Mouse (Mus musculus): ENCODE measurements around the gene Mtor. TPM values are rescaled to one million over a fixed set of nuclear protein-coding genes. Genes with fewer than 3 reads are reported as not detected.

Gene Mtor
- polyA plus RNA-seq, 1 experiment from 2014 or later: 12.7 TPM

DNA sequence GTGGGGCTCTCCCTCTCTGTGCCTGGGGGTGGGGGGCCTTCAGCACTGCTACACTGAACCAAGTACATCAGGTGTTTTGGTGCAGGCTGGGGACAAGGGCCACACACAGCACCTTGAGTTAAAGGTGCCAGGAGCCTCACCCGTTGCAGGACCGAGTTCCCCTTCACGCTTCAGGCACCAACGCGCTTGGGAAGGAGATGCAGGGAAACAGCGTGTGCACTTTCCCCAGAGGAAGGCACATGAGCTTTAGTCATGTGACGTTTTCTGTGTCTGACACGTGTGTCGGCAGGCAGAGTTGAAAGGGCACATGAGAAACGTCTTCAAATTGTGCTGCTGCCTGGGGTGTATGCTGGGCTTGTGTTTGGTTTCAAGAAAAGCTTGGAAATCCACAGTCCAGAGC is 20.0 kb downstream of the Mtor start:
- no peak overlapping the region for H3K4me2 ChIP-seq
- 90% methylated on average over 10 of the region's 10 CpGs for WGBS

DNA sequence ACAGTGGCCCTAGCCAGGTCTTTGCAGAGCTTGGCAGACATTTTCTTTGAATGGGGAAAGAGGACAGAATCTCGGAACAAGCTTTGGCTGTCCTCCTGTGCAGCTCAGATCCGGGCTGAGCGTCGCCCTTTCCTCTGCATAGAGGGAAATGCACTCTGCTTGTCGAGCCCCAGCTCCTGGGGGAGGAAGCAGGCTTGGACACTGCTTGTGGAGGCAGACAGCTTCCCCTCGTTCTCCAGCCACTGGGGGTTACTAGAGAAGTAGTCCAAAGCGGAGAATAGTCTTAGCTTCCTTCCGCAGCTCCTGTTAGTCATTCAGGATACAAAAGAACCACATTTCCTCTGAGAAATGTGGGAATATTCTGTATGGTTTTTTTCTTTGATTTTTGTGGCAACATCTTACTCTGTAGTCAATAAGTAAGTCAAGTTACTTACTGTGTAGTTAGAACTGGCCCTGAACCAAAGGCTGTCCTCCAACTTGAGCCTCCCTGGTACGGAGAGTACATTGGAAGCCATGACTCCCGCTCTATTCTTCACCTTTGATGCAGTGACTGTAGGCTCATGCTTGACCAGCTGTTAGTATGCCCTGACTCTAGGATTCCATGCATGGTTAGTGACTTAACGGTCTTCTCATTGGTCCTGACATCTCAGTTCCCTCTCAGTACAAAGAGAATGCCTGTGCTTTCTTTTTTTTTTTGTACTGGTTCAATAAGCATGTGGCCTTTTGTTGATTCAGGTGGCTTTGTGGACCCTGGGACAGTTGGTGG is 21.3 kb downstream of the Mtor start:
- 86% methylated on average over 11 of the region's 11 CpGs for WGBS
- ATAC-seq (replicated peaks; ENCODE audit: insufficient number of reproducible peaks, insufficient read depth, low FRiP score, low read depth): no peak
- Histone ChIP-seq H3K4me1 (replicated peaks) (no peaks in the 10 kb centered on the region), H3K9me3 (replicated peaks) (no peaks in the 10 kb centered on the region), H3K4me3 (no peak overlapping the region), H3K27me3 (no peaks in the 10 kb centered on the region), H3K36me3 (peaks cover 81% of the 10 kb centered on the region), H3K27ac (no peak overlapping the region), H3K4me2 (no peak overlapping the region), H3K9ac (no peak overlapping the region)

More for the DNA sequence above, 20.0 kb downstream of the Mtor start:
- Histone ChIP-seq H3K4me1 (replicated peaks) (no peaks in the 10 kb centered on the region), H3K4me3 (no peak overlapping the region), H3K9ac (no peak overlapping the region), H3K9me3 (replicated peaks) (no peaks in the 10 kb centered on the region), H3K27ac (no peak overlapping the region), H3K36me3 (peaks cover 93% of the 10 kb centered on the region), H3K27me3 (no peaks in the 10 kb centered on the region)
- no peak for ATAC-seq (replicated peaks; ENCODE audit: insufficient number of reproducible peaks, insufficient read depth, low FRiP score, low read depth)

DNA sequence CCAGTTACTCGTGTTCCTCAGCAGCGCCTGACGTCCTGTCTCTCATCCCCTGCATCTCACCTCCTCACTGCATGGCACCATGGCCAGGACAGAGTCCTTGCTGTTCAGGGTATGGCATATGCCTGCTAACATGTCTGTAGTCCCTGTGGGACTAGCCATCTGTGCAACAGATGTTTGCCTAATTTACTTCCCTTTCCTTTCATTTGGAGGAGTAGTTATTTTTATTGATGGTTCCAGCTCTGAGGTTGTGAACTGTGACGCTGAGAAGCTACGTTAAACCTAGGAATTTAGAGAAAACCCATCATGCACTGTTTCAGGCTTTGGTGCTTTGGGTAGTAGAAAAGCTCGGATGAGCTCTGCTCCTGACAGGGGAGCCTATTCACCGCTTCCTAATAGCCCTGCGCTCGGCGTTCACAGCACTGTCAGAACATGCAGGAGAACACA is 23.0 kb downstream of the Mtor start:
- Histone ChIP-seq H3K36me3 (peaks cover 78% of the 10 kb centered on the region), H3K4me3 (no peak overlapping the region), H3K9ac (no peak overlapping the region), H3K9me3 (replicated peaks) (no peaks in the 10 kb centered on the region), H3K27ac (no peak overlapping the region), H3K4me1 (replicated peaks) (no peaks in the 10 kb centered on the region), H3K4me2 (no peak overlapping the region), H3K27me3 (no peaks in the 10 kb centered on the region)
- 84% methylated on average over 10 of the region's 10 CpGs for whole genome bisulfite sequencing
- no peak for ATAC-seq (replicated peaks; ENCODE audit: insufficient number of reproducible peaks, insufficient read depth, low FRiP score, low read depth)

DNA sequence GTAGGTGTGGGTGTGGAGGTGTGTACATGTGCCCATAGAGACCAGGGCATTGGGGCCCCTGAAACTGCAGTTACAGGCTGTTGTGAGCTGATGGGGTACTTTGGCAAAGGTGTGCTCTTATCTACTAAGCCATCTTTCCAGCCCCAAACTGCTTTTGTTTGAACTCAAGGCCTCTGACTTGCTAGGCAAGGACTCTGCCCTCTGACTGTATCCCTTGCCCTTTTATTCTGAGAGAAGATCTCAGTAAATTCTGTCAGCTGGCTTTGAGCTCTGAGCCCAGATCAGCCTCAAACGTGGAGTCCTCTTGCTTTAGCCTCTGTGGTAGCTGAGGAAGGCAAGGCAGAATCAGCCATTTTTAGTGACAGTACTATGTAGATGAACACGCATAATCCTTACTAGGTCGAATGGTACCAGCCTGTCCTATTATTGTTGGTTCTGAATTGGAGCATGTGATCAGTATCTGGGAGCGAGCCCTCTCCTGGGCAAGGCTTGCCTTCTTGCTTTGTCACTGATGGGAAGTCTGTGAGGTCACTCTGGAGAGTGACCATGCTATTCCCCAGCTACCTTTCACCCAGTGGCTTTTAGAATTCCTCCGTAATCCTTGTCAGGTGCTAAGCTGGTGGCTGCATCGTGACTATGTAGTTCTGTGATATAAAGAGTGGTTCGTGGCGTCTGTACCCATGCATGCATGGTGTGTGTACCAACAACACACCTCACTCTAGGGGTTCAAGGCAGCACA is 24.2 kb downstream of the Mtor start:
- 88% methylated on average over 8 of the region's 8 CpGs for WGBS
- H3K9me3 ChIP-seq (replicated peaks): no peaks in the 10 kb centered on the region
- no peak overlapping the region for H3K4me3 ChIP-seq
- H3K27ac ChIP-seq: no peak overlapping the region
- no peak overlapping the region for H3K4me2 ChIP-seq
- H3K4me1 ChIP-seq (replicated peaks): no peaks in the 10 kb centered on the region
- peaks cover 80% of the 10 kb centered on the region for H3K36me3 ChIP-seq
- H3K9ac ChIP-seq: no peak overlapping the region
- no peaks in the 10 kb centered on the region for H3K27me3 ChIP-seq
- ATAC-seq (replicated peaks; ENCODE audit: insufficient number of reproducible peaks, insufficient read depth, low FRiP score, low read depth): no peak

DNA sequence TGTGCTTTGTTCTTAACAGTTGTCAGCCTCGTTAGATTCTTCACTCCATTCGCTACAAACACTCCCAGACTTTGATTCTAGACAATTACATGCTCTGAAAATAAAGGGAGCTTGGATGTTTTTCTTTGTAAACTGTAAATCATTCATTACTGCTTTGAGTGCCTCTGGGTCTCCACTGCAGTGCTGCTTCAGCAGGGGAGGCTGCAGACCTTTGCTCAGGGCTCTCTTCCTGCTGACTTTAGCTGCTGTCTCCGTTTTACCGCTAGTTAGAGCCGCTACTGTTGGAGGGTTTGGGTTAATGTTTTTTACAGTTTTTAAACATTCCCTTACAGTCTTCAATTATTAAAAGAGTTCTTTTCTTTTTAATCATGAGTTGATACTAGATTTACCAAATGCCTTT is 25.1 kb downstream of the Mtor start:
- ATAC-seq (replicated peaks; ENCODE audit: insufficient number of reproducible peaks, insufficient read depth, low FRiP score, low read depth): no peak
- Histone ChIP-seq H3K27me3 (no peaks in the 10 kb centered on the region), H3K36me3 (peaks cover 71% of the 10 kb centered on the region), H3K4me1 (replicated peaks) (no peaks in the 10 kb centered on the region), H3K4me2 (no peak overlapping the region), H3K4me3 (no peak overlapping the region), H3K9me3 (replicated peaks) (no peaks in the 10 kb centered on the region), H3K27ac (no peak overlapping the region), H3K9ac (no peak overlapping the region)
- 87% methylated on average over 5 of the region's 5 CpGs for WGBS

DNA sequence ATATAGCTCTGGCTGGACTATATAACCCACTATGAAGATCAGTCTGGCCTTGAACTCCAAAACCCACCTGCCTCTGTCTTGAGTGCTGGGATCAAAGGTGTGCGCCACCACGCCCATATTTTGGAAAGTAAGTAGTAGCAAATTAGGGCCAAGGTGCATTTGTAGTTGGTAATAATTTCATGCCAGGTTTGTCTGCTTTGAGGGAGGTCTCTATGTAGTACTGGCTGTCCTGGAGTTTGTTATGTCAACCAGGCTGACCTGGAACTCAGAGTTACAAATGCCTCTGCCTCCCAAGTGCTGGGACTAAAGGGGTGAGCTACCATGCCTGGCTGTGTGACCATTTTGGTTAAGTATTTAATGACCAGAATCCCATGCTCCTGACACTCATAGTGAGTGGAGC is 31.8 kb downstream of the Mtor start:
- no peaks in the 10 kb centered on the region for H3K27me3 ChIP-seq
- H3K9ac ChIP-seq: no peak overlapping the region
- H3K36me3 ChIP-seq: peaks cover 73% of the 10 kb centered on the region
- H3K9me3 ChIP-seq (replicated peaks): no peaks in the 10 kb centered on the region
- WGBS: 96% methylated on average over 2 of the region's 2 CpGs
- H3K27ac ChIP-seq: no peak overlapping the region
- no peaks in the 10 kb centered on the region for H3K4me1 ChIP-seq (replicated peaks)
- no peak overlapping the region for H3K4me2 ChIP-seq
- ATAC-seq (replicated peaks; ENCODE audit: insufficient number of reproducible peaks, insufficient read depth, low FRiP score, low read depth): no peak
- H3K4me3 ChIP-seq: no peak overlapping the region

DNA sequence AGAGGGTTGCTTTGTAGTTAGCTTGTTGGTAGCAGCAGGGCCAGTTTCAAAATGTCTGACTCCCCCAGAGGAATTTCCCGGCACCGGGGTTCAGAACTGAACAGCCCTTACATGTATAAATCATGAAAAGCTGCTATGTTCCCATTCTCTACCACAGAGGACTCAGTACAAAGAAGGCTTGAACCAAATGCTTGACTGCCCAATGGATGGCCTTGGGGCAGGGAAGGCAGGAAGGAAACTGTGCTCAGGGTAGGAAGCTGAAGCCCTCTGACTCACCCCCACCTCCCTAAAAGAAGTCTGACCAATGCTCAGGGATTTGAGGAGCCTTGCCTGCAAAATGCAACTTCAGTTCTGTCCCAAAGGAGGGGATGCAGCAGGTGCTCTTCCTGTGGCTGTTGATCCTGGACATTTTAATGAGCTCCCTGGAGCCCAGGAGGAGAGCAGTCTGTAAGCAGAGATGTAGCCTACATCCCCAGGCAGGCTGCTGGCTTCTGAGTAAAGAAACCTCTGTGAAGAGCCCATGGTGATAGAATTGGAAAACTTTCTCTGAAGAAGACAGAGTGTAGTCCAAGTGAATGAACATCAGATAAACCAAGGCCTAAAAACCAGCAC is 33.3 kb downstream of the Mtor start:
- peaks cover 73% of the 10 kb centered on the region for H3K36me3 ChIP-seq
- no peak overlapping the region for H3K4me2 ChIP-seq
- no peak for ATAC-seq (replicated peaks; ENCODE audit: insufficient number of reproducible peaks, insufficient read depth, low FRiP score, low read depth)
- H3K4me1 ChIP-seq (replicated peaks): no peaks in the 10 kb centered on the region
- no peak overlapping the region for H3K27ac ChIP-seq
- no peak overlapping the region for H3K4me3 ChIP-seq
- no peaks in the 10 kb centered on the region for H3K27me3 ChIP-seq
- H3K9me3 ChIP-seq (replicated peaks): no peaks in the 10 kb centered on the region
- WGBS: 88% methylated on average over 2 of the region's 2 CpGs
- H3K9ac ChIP-seq: no peak overlapping the region

DNA sequence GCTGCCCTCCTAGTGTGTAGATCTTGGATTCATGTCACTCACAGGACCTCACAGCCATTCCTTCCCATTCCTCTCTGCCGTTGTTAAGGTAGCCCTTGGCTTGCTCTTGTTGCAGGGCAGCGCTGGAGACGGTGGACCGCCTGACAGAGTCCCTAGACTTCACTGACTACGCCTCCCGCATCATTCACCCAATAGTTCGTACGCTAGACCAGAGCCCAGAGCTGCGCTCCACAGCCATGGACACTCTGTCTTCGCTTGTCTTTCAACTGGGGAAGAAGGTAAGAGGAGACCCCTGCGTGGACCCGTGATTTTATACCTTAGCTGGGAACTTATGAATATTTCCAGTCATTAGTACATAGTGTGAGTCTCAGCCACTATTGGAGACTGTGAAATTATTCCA is 36.1 kb downstream of the Mtor start:
- 94% methylated on average over 12 of the region's 12 CpGs for WGBS
- no peaks in the 10 kb centered on the region for H3K27me3 ChIP-seq
- no peak for ATAC-seq (replicated peaks; ENCODE audit: insufficient number of reproducible peaks, insufficient read depth, low FRiP score, low read depth)
- H3K9me3 ChIP-seq (replicated peaks): no peaks in the 10 kb centered on the region
- H3K9ac ChIP-seq: no peak overlapping the region
- H3K36me3 ChIP-seq: peaks cover 77% of the 10 kb centered on the region
- no peaks in the 10 kb centered on the region for H3K4me1 ChIP-seq (replicated peaks)
- no peak overlapping the region for H3K4me3 ChIP-seq
- H3K27ac ChIP-seq: no peak overlapping the region
- no peak overlapping the region for H3K4me2 ChIP-seq

DNA sequence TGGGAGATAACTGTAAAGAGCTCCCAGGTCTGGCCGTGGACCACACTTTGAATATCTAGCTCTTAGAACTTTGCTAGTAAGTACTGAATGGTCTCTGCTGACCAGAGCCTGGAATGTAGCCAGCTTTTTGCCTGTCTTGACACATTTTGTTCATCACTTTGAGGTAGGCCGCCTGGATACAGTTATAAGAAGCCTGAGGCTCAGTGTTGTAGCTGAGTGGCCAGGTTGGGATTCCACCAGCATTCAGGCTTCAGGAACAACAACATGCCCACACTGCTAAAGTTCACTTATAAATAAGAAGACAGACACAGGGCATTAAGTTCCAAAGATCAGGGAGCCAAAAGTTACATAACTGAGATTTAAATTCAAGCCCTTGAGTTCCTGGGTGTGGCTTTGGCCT is 39.4 kb downstream of the Mtor start:
- WGBS: 52% methylated on average over 2 of the region's 2 CpGs
- Histone ChIP-seq H3K4me1 (replicated peaks) (peaks cover 4% of the 10 kb centered on the region; the same call in 1 of the 2 replicates), H3K4me2 (no peak overlapping the region), H3K4me3 (no peak overlapping the region), H3K9me3 (replicated peaks) (no peaks in the 10 kb centered on the region), H3K27me3 (no peaks in the 10 kb centered on the region), H3K27ac (no peak overlapping the region), H3K36me3 (peaks cover 83% of the 10 kb centered on the region), H3K9ac (no peak overlapping the region)
- ATAC-seq (replicated peaks; ENCODE audit: insufficient number of reproducible peaks, insufficient read depth, low FRiP score, low read depth): no peak

DNA sequence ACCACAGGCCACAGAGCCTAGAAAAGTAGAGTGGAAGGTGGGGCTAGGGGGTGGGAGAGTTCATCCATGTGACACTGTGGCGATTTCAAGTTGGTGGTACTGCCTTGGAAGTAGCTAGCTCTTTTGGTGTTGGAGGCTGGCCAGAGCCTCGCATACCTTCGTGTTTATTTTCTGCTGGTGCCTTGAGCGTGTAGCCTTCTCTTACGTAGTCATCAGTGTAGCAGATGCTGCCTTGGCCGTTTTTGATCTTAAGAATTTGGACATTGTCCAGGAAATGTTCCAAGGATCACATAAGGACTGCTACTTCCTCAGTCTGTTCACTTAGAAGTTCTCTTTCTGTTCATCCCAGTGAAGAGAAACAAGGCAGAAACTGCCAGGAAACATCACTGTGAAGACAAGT is 42.1 kb downstream of the Mtor start:
- Histone ChIP-seq H3K4me1 (replicated peaks) (peaks cover 12% of the 10 kb centered on the region), H3K27me3 (no peaks in the 10 kb centered on the region), H3K36me3 (peaks cover 56% of the 10 kb centered on the region), H3K27ac (peak overlapping the region; percentile 29), H3K9ac (no peak overlapping the region), H3K4me2 (no peak overlapping the region), H3K9me3 (replicated peaks) (no peaks in the 10 kb centered on the region), H3K4me3 (no peak overlapping the region)
- no peak for ATAC-seq (replicated peaks; ENCODE audit: insufficient number of reproducible peaks, insufficient read depth, low FRiP score, low read depth)
- 27% methylated on average over 6 of the region's 6 CpGs for WGBS

DNA sequence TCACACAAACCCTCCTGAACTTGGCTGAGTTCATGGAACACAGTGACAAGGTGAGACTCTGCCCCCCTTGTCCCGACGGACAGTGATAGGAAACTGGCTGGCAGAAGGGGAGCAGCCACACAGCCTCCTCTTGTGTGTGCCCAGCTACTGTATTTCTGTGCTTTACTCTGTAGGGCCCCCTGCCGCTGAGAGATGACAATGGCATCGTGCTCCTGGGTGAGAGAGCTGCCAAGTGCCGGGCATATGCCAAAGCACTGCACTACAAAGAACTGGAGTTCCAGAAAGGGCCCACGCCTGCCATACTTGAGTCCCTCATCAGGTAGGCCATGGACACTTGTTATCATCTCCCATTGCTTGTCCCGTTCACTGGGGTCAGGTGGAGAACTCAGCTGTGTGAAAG is 43.0 kb downstream of the Mtor start:
- no peak for ATAC-seq (replicated peaks; ENCODE audit: insufficient number of reproducible peaks, insufficient read depth, low FRiP score, low read depth)
- 83% methylated on average over 7 of the region's 7 CpGs for WGBS

More for the DNA sequence above, 43.0 kb downstream of the Mtor start:
- H3K36me3 ChIP-seq: peaks cover 53% of the 10 kb centered on the region
- no peak overlapping the region for H3K9ac ChIP-seq
- peaks cover 12% of the 10 kb centered on the region for H3K4me1 ChIP-seq (replicated peaks)
- H3K4me2 ChIP-seq: no peak overlapping the region
- no peak overlapping the region for H3K4me3 ChIP-seq
- H3K27ac ChIP-seq: no peak overlapping the region
- no peaks in the 10 kb centered on the region for H3K27me3 ChIP-seq
- no peaks in the 10 kb centered on the region for H3K9me3 ChIP-seq (replicated peaks)
